Mouse (Mus musculus): ENCODE results near the gene Ggta1. TPM values are rescaled to one million over a fixed set of nuclear protein-coding genes. Genes with fewer than 3 reads are reported as not detected.
A peak's percentile ranks its signal among the peaks of the same experiment; 100 is the strongest.
"Not testable (repeated sequence)": the region's sequence is repeated elsewhere in the genome, so short reads cannot be mapped to it uniquely, and the experiment has no call there.

Ggta1 gene
- polyA plus RNA-seq, 3 experiments from 2014 or later, result 17.5 to 19.2 (median 18.0) TPM

DNA sequence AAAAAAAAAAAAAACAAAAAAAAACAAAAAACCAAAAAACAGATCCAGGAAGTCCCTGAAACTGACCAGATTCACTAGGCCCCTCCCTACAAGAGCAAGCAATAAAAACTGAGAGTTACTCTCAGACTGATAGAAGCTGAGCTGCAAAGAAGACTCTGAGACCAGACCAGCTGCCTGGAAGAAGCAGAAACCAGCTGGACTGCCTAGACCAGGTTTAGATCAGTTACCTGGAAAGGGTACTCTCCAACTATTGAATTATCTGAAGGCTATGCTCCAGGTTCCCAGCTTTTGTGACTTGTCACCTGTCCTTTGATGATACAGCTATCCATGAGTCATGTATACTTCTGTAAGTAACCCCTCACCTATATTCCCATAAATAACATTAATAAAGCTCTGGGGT is 3.7 kb downstream of the Ggta1 start:
- no peak for ATAC-seq

- no peak for ATAC-seq
Observed at GRCm38 (mm10) chr2:35458421-35458820, 4.6 kb downstream of the Ggta1 start.

DNA sequence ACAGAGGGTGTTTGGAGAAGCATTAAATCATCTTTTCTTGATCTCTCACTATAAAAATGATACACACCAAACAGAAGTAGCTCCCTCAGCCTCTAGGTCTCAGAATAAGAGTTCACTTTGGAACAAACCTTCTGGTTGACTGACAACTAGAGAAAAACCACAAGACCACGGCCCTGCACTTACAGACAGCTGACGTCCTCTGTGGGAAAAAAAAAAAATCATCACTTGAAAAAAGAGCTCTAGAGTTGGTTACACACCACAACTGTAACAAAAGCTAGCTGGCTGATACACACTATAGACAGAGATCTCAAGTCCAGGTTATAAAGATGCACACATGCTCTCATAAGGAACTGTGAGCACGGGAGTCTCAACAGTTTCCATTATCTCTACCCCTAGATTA is 9.3 kb downstream of the Ggta1 start:
- ATAC-seq, result peak; percentile 87

DNA sequence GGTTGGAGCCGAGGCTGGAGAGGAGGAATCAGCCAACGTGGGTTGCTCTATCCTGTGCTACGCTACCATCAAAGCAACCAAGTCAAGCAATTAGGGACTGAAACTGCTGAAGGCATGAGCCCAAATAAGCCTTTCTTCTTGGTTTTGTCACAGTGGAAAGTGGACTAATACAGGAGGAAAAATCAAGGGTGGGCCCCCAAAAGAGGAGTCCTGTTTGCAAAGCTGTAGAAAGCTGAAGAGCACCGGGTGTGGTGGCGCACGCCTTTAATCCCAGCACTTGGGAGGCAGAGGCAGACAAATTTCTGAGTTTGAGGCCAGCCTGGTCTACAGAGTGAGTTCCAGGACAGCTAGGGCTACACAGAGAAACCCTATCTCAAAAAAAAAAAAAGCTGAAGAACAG is 10.3 kb downstream of the Ggta1 start:
- not testable (repeated sequence) for ATAC-seq

DNA sequence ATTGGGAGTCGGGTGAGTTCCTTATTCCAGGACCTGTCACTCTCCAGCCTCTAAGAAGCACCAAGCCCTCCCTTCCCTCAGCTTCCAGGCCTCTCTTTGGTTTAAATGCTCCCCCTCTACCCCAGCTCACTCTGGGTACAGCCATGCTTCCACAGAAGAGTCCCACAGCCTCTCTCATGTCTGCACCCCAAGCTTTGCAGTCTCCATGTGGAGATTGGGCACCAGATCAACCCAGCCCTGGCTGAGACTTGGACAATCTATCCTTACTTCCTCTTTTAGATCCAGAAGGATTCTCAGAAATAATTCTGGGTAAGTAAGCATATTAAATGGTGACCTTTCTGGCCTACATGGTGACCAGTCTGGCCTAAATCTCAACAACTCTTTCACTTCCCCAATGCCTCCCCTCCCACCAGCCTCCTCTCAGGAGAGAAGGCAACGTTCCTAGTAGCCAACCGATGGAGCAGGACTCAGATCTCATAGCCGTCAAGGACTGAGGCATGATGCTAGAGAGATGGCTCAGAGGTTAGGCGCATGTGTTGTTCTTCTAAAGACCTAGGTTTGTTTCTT is 11.5 kb downstream of the Ggta1 start:
- ATAC-seq, result no peak

DNA sequence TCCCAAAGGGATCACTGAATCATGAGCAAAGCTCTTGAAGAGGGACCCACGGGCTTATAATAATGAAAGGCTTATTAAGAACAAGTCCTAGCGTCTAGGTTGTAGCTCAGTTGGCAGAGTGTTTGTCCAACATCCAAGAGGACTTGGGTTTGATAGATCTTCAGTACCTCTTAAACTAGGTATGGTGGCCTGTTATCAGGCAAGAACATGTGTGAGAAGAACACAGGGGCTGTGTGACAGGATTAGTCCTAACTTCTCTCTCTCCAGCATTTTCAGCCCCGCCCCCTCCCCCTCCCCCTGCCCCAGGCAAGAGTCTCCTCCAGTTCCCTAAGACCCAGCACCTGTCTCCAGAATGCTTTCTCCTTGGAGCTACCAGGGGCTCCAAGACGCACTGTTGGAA is 12.2 kb downstream of the Ggta1 start:
- ATAC-seq, result no peak

- ATAC-seq, result no peak
Observed at GRCm38 (mm10) chr2:35449687-35450622, 13.1 kb downstream of the Ggta1 start.

DNA sequence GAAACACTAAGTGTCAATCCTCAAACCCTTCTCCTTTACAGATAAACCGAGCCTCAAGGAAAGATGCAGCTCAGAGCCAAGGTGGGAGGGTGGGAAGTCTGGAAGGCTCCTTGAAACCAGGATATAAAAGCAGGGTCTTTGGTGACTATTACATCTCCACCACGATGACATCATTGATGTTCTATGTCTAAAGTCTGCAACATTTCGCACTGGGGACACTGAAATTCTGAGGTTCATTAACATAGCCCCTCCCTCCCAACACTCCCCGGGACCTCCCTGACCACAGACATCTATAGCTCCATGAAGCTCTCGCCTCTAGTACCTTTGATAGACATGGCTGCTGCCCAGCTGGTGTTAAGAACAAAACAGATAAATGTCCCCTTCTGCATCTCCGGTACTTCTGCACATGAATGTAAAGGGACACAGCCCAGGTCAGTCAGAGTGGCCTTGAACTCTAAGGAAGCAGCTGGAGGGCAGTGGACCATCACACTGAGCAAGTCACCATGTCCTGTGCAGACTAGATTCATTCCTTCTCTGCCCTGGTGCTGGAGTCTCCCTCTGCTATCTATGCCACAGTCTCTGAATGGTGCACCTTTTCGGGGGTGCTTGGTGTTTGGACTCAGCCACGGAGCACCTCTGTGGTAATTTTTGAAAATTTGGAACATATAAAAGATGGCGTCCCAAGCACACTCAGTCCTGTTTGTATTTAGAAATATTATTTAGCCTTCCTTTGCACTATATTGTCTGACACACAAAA is 13.9 kb downstream of the Ggta1 start:
- ATAC-seq, result no peak

- ATAC-seq, result no peak
Observed at GRCm38 (mm10) chr2:35448215-35448913, 14.7 kb downstream of the Ggta1 start.

DNA sequence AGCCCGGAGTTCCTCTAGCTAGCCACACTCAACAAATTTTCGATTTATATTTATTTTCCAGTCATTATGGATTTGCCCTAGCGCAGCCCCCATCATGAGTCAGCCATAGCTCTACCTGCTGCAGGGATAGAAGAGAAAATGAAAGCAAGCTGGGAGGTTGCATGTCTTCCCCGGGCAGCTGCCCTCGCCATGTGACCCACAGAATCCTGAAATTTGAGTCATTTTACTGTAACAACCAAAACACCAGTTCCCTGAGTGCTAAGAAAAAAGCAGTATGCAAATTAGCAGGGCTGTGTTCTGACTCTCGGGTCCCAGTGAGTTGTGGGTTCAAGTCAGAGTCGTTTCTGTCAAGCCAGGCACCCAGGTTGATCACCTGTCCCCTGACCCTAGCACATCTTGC is 15.6 kb downstream of the Ggta1 start:
- peak; percentile 67 for ATAC-seq

DNA sequence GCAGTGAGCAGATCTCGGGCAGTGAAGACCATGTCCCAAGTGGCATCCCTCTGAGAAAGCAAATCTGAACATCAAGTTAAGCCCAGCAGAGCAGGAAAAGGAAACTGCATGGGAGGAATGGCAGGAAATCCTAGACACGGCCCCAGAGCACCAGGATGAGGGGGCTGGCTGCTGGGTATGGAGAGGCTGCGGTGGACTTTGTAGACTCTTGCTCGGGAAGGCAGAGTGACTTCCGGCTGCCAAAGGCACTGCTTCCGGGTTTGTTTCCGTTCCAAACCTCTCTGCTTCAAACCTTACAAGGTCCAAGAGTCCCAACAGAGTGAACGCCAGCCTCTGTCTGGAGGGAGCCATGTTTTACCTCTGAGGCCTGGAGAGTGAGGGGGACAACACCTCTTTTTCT is 16.2 kb downstream of the Ggta1 start:
- ATAC-seq, result peak; percentile 67

- ATAC-seq, result no peak
Observed at GRCm38 (mm10) chr2:35446300-35446699, 16.7 kb downstream of the Ggta1 start.

GRCm38 (mm10) chr2:35445610-35446009 is 17.4 kb downstream of the Ggta1 start:
- peak; percentile 20 for ATAC-seq

DNA sequence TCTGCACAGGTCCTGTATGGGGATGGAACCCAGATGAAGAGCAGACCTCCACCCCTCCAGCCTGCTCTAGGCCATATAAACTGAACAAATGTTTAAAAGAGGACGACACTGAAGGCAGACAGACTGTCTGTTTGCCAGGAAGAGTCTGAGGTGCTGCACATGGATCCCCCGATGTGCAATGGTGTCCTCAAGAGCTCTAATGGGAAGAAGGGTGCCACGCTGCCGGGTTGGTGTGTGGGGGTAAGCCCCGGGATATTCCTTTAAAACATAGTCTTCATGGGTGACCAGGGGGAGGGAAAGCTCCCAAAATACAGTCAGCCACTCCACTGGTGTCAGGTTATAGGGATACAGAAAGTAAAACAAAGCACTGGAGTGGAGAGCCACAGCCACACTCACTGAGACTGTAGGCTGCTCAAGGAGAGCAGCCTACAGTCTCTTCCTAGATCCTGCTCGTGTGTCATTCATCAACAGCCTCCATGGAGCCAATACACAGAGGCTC is 18.2 kb downstream of the Ggta1 start:
- ATAC-seq, result no peak

- ATAC-seq, result no peak
Observed at GRCm38 (mm10) chr2:35443981-35444763, 18.9 kb downstream of the Ggta1 start.

GRCm38 (mm10) chr2:35443325-35443724 is 19.7 kb downstream of the Ggta1 start:
- ATAC-seq, result no peak

GRCm38 (mm10) chr2:35442079-35442478 is 21.0 kb downstream of the Ggta1 start:
- no peak for ATAC-seq

DNA sequence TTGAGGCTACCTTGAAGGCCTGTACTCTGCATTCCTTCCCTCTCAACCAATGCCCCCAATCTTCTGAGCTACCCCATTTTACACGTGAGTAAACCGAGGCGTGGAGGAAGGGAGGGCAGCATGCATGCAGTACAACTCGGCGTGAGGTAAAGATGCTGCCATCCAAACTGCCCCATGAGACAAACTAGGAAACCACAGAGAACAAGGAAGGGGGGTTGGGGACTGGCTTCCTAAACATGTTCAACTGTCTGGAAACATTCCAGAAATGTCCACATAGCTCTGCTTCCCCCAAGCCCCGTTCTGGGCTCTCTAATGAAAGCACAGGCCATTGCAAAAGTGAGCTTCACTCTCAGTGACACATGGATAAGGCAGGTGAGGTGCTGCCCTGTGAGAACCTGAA is 21.6 kb downstream of the Ggta1 start:
- ATAC-seq, result no peak

DNA sequence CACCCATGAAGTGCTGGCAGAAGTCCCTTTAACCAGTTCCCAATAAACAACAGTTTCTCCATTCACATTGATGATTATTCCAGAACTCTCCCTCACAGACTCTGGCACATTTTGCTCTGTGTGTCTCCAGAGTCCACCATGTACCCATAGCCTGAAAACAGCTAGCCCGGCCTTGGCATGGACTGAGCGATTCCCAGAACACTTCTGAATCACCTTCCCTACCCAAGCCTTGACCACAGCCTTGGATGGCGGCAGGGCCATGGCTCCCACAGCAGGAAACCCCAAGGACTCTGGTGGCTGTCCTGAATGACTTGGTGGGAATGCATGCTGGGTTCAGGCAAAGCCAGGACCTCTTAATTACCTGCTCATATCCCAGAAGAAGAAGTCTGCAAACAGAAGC is 22.6 kb downstream of the Ggta1 start:
- ATAC-seq, result no peak

- ATAC-seq, result no peak
Observed at GRCm38 (mm10) chr2:35437796-35438195, 25.2 kb downstream of the Ggta1 start.

DNA sequence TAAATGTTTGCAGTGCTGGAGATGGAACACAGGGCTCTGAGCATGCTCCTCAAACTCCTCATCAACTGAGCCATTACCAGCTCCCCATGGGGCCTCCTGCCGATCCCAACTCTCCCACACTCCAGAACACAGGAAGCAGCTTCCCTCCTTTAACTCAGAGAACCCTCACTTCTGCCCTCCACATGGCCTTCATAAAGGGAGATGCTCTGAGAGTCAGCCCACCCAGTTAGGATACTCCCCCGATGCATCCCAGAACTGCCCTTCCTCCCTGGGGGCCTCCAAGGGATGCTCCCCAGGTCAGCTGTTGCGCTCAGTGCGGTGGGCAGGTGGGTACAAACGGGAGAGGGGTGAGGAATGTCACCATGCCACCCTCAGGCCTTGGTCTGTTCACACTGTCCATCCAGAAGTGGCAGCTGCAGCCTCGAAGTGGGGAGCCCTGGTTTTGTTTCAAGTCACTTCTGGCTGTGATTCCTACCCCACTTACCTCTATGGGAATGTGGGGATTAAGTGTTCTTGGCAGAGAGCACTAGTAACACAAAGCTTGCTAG is 28.4 kb downstream of the Ggta1 start:
- ATAC-seq, result no peak
